Mouse (Mus musculus) lung, embryonic 15.5 days (tissue): Measurements from ENCODE around the gene Pdap1. TPM values are rescaled to one million over a fixed set of nuclear protein-coding genes. Genes with fewer than 3 reads are reported as not detected.
A peak's percentile ranks its signal among the peaks of the same experiment; 100 is the strongest.

Source experiments
- ATAC-seq: fragments of 200-750 bp; cut with Nextera tagmentation; 2 replicates; pipeline ENCODE4 v1.8.0; 2017; ENCODE audit warnings: moderate number of reproducible peaks, borderline replicate concordance; ENCODE audit not compliant: low FRiP score, low TSS enrichment; ENCODE audit errors: extremely low read depth
- H3K27ac ChIP-seq: fragments of 300-500 bp; sonication (generic); 2 replicates; pipeline ENCODE4 v1.5.1; 2015; ENCODE audit warnings: moderate library complexity, mild to moderate bottlenecking, inconsistent platforms
- H3K27me3 ChIP-seq: fragments of 300-500 bp; sonication (generic); 2 replicates; pipeline ENCODE4 v1.6.1; 2015; ENCODE audit warnings: inconsistent platforms
- H3K36me3 ChIP-seq: fragments of 300-500 bp; sonication (generic); 2 replicates; pipeline ENCODE4 v1.6.1; 2015; ENCODE audit warnings: inconsistent platforms
- H3K4me1 ChIP-seq: fragments of 300-500 bp; sonication (generic); 2 replicates; pipeline ENCODE4 v1.6.1; 2015; ENCODE audit warnings: inconsistent platforms
- H3K4me2 ChIP-seq: fragments of 300-500 bp; sonication (generic); 2 replicates; pipeline ENCODE4 v1.6.1; 2015; ENCODE audit warnings: inconsistent platforms, mild to moderate bottlenecking, moderate library complexity
- H3K4me3 ChIP-seq: fragments of 300-500 bp; sonication (generic); 2 replicates; pipeline ENCODE4 v1.5.1; 2015; ENCODE audit warnings: mild to moderate bottlenecking, inconsistent platforms
- H3K9ac ChIP-seq: fragments of 300-500 bp; sonication (generic); 2 replicates; pipeline ENCODE4 v1.6.1; 2015; ENCODE audit warnings: inconsistent platforms
- H3K9me3 ChIP-seq: fragments of 300-500 bp; sonication (generic); 2 replicates; pipeline ENCODE4 v1.6.1; 2016; ENCODE audit warnings: inconsistent platforms
- WGBS: fragments of 180-500 bp; shearing (Covaris S2); methylation state at CpG from one replicate; pipeline ENCODE4 v1.1.7; 2015; 5-methylcytosine and 5-hydroxymethylcytosine counted together
- polyA plus RNA-seq: library from polyadenylated mRNA; unstranded; fragments of >200 nt; fragmentation: Nextera tagmentation; extraction: Ambion mirVana; gene quantifications from 2 replicates; pipeline ENCODE4 v1.2.1, GENCODE M21; 2015

The Pdap1 gene
- 79.2 and 81.1 TPM in 2 replicates for polyA plus RNA-seq

DNA sequence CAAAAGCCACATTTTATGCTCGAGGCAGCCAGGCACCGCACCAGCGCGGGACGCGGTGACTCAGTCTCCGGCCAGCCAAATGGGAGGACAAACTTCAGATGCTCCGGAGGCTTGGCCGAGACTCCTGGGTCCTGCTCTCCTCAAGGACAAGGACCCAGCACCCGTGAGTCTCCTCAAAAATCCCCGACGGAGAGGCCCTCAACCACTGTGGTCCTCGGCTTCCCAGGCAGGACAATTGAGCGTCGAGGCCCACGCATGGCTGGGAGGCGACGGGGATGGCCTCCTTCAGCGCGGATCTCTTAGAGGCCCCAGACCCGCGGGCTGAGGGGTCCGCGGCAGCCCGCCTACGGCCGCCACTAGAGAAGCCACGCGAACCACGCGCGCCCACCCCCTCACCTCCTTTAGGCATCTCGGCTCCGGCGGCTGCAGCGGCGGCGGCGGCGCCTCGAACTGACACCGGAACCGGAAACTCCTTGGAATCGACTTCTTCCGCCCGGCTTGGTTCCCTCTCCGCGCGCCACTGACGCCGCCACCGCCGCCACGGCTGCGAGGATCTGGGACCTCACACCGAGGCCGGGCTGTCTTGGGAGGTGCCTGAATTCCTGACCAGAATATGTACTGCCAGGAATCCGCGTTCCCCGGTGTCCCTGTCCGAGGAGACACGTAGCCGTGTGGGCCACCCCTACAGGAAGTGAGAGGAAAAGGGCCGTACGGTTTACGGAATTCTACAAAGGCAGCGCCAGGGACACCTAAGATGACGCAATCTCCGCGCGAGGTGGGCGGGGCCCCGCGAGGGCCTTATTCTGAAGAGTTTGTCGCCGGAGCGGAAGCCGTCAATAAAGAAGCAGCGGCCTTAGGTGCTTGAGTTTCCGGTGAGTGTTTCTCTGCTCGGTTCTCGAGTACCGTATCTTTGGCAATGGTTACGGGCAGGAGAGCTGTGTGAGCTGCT is at the start of gene Pdap1, which contains the start of gene Bud31:
TSS of gene Pdap1 (minus strand) at position 668 of the 949 bp plus-strand sequence.
TSS of gene Bud31 (plus strand) at position 792 of the 949 bp plus-strand sequence.
- Histone ChIP-seq H3K9ac (peak within 1 kb of the TSS; percentile 86), H3K27ac (peak within 1 kb of the TSS; percentile 77), H3K4me2 (peak within 1 kb of the TSS; percentile 70), H3K27me3 (no peaks in the 10 kb centered on the region), H3K9me3 (no peaks in the 10 kb centered on the region), H3K4me1 (peaks cover 22% of the 10 kb centered on the region), H3K36me3 (peaks cover 53% of the 10 kb centered on the region), H3K4me3 (peak within 1 kb of the TSS; percentile 81)
- under 1% methylated on average over 84 of the region's 84 CpGs for WGBS
- peak; percentile 91 for ATAC-seq

DNA sequence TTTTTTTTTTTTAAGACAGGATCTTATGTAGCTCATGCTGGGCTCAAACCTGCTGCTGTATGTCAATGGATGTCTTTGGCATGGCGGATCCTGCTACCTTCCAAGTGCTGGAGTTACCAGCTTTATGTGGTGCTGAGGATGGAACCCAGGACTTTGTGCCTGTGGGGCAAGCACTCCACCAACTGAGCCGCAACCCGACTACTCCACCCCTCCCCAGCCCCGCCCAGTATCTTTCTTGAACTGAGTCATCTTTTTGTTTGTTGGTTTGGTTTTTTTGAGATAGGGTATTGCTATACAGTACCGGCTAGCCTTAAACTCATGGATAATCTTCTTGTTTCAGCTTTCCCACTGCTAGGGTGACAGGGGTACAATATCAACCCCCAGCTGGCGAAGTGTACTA is 49.4 kb upstream of the Pdap1 start:
- Histone ChIP-seq H3K4me1 (peaks cover 13% of the 10 kb centered on the region), H3K9ac (no peak overlapping the region), H3K27ac (no peak overlapping the region), H3K4me3 (no peak overlapping the region), H3K36me3 (peaks cover 35% of the 10 kb centered on the region), H3K9me3 (no peaks in the 10 kb centered on the region), H3K27me3 (no peaks in the 10 kb centered on the region), H3K4me2 (no peak overlapping the region)
- ATAC-seq, result no peak
- WGBS, result 91% methylated on average over 6 of the region's 6 CpGs

DNA sequence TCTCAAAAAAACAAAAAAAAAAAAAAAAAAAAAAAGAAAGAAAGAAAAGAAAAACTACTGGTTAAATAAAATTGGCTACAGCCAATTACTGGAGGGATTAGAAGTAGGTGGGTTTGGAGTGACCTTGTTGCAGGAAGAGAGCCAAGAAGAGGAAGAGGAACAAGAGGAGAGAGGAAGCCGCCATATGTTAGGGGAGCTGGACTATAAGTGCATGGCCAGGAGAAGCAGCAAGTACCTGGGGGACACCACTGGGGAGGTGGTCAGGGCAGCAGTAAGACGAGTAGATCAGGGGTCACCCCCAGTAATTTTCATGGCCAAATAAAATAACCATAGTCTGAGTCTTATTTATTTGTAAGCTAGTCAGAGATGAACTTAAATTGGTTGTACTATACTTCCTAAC is 45.2 kb upstream of the Pdap1 start:
- no peak for ATAC-seq
- Histone ChIP-seq H3K4me3 (no peak overlapping the region), H3K36me3 (peaks cover 72% of the 10 kb centered on the region), H3K27me3 (no peaks in the 10 kb centered on the region), H3K9ac (no peak overlapping the region), H3K4me1 (peaks cover 9% of the 10 kb centered on the region), H3K27ac (no peak overlapping the region), H3K4me2 (no peak overlapping the region), H3K9me3 (no peaks in the 10 kb centered on the region)
- WGBS, result 91% methylated on average over 2 of the region's 2 CpGs

- Histone ChIP-seq H3K4me3 (no peak overlapping the region), H3K27ac (no peak overlapping the region), H3K27me3 (no peaks in the 10 kb centered on the region), H3K36me3 (peaks cover 98% of the 10 kb centered on the region), H3K9me3 (no peaks in the 10 kb centered on the region), H3K4me1 (no peaks in the 10 kb centered on the region), H3K4me2 (no peak overlapping the region), H3K9ac (no peak overlapping the region)
- WGBS, result 83% methylated on average over 18 of the region's 18 CpGs
- no peak for ATAC-seq
These were observed 38.5 kb upstream of the Pdap1 start for GRCm38 (mm10) chr5:145178461-145178980.

DNA sequence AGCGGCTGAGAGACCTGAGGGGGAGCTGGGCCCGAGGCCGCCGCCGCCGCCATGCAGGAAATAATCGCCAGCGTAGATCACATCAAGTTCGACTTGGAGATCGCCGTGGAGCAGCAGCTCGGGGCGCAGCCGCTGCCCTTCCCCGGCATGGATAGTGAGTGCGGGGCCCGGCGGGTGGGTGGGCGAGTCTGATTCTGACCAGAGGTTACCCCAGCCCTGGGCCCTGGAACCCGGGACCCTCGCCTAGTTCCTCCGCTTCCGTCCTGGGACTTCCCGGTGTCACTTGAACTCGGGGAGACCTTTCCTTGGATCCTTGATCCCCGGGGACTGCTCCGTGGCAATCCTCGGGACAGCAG is 27.2 kb upstream of the Pdap1 start:
- Histone ChIP-seq H3K9me3 (no peaks in the 10 kb centered on the region), H3K4me1 (peaks cover 27% of the 10 kb centered on the region), H3K4me2 (peak overlapping the region; percentile 86), H3K9ac (peak overlapping the region; percentile 94), H3K4me3 (peak overlapping the region; percentile 78), H3K27ac (peak overlapping the region; percentile 88), H3K36me3 (peaks cover 26% of the 10 kb centered on the region), H3K27me3 (no peaks in the 10 kb centered on the region)
- peak; percentile 50 for ATAC-seq
- WGBS, result under 1% methylated on average over 26 of the region's 28 CpGs

- under 1% methylated on average over 51 of the region's 51 CpGs for WGBS
- no peaks in the 10 kb centered on the region for H3K27me3 ChIP-seq
- H3K9me3 ChIP-seq, result no peaks in the 10 kb centered on the region
- peak within 1 kb of the TSS; percentile 86 for H3K4me2 ChIP-seq
- peak within 1 kb of the TSS; percentile 78 for H3K4me3 ChIP-seq
- H3K27ac ChIP-seq, result peak within 1 kb of the TSS; percentile 88
- H3K4me1 ChIP-seq, result peaks cover 27% of the 10 kb centered on the region
- peak within 1 kb of the TSS; percentile 94 for H3K9ac ChIP-seq
- peaks cover 23% of the 10 kb centered on the region for H3K36me3 ChIP-seq
- peak; percentile 96 for ATAC-seq
These were observed 26.7 kb upstream of the Pdap1 start, which contains the start of the genes Ptcd1 and Cpsf4 for GRCm38 (mm10) chr5:145166536-145167305. Ptcd1 (minus strand) TSS chr5:145167108. Cpsf4 (plus strand) TSS chr5:145167213.

DNA sequence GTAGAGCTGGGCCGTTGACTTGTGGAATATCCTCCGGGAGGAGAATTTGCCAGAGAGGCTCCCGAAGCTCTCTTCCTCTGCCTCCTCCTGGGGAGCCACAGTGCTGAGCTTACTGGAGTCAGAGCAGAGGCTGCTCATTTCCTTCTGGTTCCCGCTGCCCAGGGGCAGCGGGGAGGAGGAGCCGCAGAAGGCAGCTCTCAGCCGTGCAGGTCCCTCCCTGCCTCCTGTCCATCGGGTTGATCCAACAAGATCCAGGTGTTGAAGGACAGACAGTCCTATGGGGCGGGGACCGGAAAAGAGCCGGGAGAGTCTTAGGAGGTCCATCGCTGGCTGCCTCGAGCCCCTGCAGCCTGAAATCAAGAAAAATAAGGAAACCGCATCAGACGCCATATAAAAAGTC is 25.1 kb upstream of the Pdap1 start:
- H3K4me1 ChIP-seq, result peaks cover 27% of the 10 kb centered on the region
- no peak overlapping the region for H3K27ac ChIP-seq
- no peak for ATAC-seq
- H3K4me3 ChIP-seq, result no peak overlapping the region
- H3K36me3 ChIP-seq, result peaks cover 16% of the 10 kb centered on the region
- H3K9me3 ChIP-seq, result no peaks in the 10 kb centered on the region
- WGBS, result 85% methylated on average over 15 of the region's 15 CpGs
- H3K4me2 ChIP-seq, result no peak overlapping the region
- H3K27me3 ChIP-seq, result no peaks in the 10 kb centered on the region
- no peak overlapping the region for H3K9ac ChIP-seq

GRCm38 (mm10) chr5:145164710-145165109 is 24.7 kb upstream of the Pdap1 start:
- 40% methylated on average over 3 of the region's 3 CpGs for WGBS
- Histone ChIP-seq H3K36me3 (peaks cover 16% of the 10 kb centered on the region), H3K4me2 (no peak overlapping the region), H3K4me3 (no peak overlapping the region), H3K27ac (no peak overlapping the region), H3K9ac (no peak overlapping the region), H3K4me1 (peaks cover 27% of the 10 kb centered on the region), H3K9me3 (no peaks in the 10 kb centered on the region), H3K27me3 (no peaks in the 10 kb centered on the region)
- ATAC-seq, result no peak

GRCm38 (mm10) chr5:145161361-145161760 is 21.3 kb upstream of the Pdap1 start:
- Histone ChIP-seq H3K4me3 (no peak overlapping the region), H3K27ac (no peak overlapping the region), H3K4me2 (no peak overlapping the region), H3K27me3 (no peaks in the 10 kb centered on the region), H3K9me3 (no peaks in the 10 kb centered on the region), H3K36me3 (peaks cover 40% of the 10 kb centered on the region), H3K4me1 (peaks cover 14% of the 10 kb centered on the region), H3K9ac (no peak overlapping the region)
- WGBS, result 94% methylated on average over 14 of the region's 14 CpGs
- no peak for ATAC-seq

DNA sequence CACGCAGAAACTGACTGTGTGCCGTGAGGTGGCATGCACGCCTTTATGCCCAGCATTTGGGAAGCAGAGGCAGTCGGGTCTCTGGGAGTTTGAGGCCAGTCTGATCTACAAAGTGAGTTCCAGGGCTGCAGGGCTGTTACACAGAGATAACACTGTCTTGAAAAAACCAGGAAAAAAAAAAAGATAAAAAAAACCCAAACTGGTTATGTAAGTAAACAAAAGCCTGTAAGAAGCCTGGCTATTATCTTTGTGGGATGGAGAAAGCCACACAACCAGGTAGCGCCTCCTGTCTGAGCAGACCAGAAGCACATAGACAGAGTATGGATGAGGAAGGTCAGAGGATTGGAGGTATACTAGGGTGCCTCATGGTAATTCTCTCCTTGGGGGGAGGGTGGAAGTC is 12.7 kb upstream of the Pdap1 start:
- peaks cover 77% of the 10 kb centered on the region for H3K36me3 ChIP-seq
- H3K4me2 ChIP-seq, result no peak overlapping the region
- H3K4me1 ChIP-seq, result no peaks in the 10 kb centered on the region
- H3K4me3 ChIP-seq, result no peak overlapping the region
- no peaks in the 10 kb centered on the region for H3K9me3 ChIP-seq
- ATAC-seq, result no peak
- no peaks in the 10 kb centered on the region for H3K27me3 ChIP-seq
- WGBS, result 87% methylated on average over 5 of the region's 5 CpGs
- no peak overlapping the region for H3K9ac ChIP-seq
- no peak overlapping the region for H3K27ac ChIP-seq

DNA sequence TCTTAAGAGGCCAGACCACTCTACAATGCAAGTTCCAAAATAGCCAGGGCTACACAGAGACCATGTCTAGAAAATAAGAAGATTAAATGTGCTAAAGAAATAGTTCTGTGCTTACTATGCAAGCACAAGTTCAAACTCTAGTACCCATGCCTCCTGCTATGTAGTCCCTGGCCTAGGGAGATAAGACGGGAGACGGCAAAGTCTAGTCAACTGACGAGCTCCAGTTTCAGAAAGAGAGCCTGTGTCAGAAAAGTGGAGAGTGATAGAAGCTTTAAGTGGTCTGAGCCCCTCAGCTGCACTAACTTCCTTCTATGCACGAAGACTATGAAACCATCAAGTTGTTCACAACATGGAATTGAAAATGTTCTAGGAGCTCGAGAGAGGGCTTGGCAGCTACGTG is 9.3 kb upstream of the Pdap1 start:
- ATAC-seq, result no peak
- no peaks in the 10 kb centered on the region for H3K27me3 ChIP-seq
- WGBS, result 83% methylated on average over 6 of the region's 6 CpGs

More for the DNA sequence above, 9.3 kb upstream of the Pdap1 start:
- Histone ChIP-seq H3K4me2 (no peak overlapping the region), H3K9ac (no peak overlapping the region), H3K4me3 (no peak overlapping the region), H3K9me3 (no peaks in the 10 kb centered on the region), H3K4me1 (no peaks in the 10 kb centered on the region), H3K27ac (no peak overlapping the region), H3K36me3 (peaks cover 92% of the 10 kb centered on the region)
